Mouse (Mus musculus) liver, adult 2 months (tissue): ENCODE measurements at regions not wholly inside any gene's neighbourhood (a gene's known extent, or its start where the extent isn't known, plus 50 kb on each side); places are given as distances from the start of the nearest gene placed in this dataset.

Experiments
- CTCF ChIP-seq: fragments of 200-500 bp; IDR thresholded peaks from 2 replicates; pipeline ENCODE4 v1.5.1; 2011; ENCODE audit warnings: low read depth, low read length, control low read depth
- POLR2A ChIP-seq: fragments of 200-500 bp; IDR thresholded peaks from 2 replicates; pipeline ENCODE4 v1.6.1; 2011; ENCODE audit warnings: low read length, control low read depth; ENCODE audit not compliant: insufficient read depth; ENCODE audit errors: extremely low read depth

- TF ChIP-seq POLR2A: no peak
- TF ChIP-seq CTCF: no peak
These were observed 942.1 kb downstream of the Adgrl2 start for GRCm38 (mm10) chr3:148048247-148048646.
